Mouse (Mus musculus): ENCODE results near the gene Rpl35a. TPM values are rescaled to one million over a fixed set of nuclear protein-coding genes. Genes with fewer than 3 reads are reported as not detected.
A peak's percentile ranks its signal among the peaks of the same experiment; 100 is the strongest.
"Not testable (repeated sequence)": the region's sequence is repeated elsewhere in the genome, so short reads cannot be mapped to it uniquely, and the experiment has no call there.

The Rpl35a gene
- total RNA-seq, 2 experiments from 2014 or later, result 2,269 to 2,569 TPM

GRCm38 (mm10) chr16:33054927-33055326 lies 1.3 kb upstream of the Rpl35a start:
- ATAC-seq (replicated peaks; ENCODE audit: poor library complexity), result not testable (repeated sequence)

DNA sequence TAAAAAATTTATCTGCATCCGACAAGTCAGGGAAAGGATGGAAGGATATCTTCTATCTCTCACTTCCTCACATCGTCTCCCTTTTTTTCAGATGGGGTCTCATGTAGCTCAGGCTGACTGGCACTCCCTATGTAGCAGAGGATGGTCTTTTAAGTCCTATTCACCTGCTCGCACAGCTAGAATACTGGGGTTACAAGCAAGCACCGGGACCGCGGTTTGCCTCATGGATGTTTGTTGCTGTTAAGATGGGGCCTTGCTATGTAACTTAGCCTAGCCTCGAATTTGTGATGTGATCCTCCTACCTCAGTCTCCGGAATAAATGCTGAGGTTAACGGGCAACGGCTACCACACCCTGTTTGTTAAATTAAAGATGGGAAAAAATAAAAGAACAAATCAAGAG lies 598 bp upstream of the Rpl35a start:
- 0 out of 2 replicates have a peak, but pooled peaks have one; percentile 4 for ATAC-seq (replicated peaks; ENCODE audit: poor library complexity)

DNA sequence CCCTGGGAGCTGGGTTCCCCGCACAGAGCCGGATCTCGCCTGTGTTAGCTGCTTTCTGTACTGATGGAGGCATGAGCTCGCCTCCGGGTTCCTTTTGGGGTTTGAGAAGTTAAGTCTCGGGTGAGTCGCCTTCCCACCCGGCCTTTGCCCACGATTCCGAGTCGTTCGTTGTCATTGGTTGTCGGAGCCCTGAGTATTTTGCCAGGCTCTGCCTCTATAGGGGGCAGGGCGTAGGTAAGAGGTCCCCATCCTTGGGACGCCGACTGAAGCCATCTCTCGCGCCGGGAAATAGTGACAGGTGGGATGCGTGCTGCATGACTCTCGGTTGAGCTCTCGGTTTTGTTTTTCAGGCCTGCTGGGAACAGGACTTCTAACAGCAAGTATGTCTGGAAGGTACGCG lies 533 bp downstream of the Rpl35a start:
- peak; percentile 14; the same call in 1 of the 2 replicates for ATAC-seq (replicated peaks; ENCODE audit: poor library complexity)

GRCm38 (mm10) chr16:33058033-33058432 lies 1.8 kb downstream of the Rpl35a start:
- ATAC-seq (replicated peaks; ENCODE audit: poor library complexity), result no peak

DNA sequence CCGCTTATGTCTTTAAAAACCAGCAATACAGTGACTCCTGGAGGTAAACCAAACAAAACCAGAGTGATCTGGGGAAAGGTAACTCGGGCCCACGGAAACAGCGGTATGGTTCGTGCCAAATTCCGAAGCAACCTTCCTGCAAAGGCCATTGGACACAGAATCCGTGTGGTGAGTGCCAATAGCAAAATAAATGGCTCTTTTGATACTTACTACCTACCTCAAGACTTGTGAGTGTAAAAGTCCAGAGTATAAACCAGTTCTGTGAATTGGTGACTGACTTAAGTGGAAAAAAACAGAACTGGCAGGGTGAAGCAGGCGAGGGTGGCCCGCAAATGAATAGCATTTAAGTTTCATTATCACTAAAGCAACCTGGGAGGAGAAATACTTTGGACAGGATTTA lies 2.4 kb downstream of the Rpl35a start:
- not testable (repeated sequence) for ATAC-seq (replicated peaks; ENCODE audit: poor library complexity)

DNA sequence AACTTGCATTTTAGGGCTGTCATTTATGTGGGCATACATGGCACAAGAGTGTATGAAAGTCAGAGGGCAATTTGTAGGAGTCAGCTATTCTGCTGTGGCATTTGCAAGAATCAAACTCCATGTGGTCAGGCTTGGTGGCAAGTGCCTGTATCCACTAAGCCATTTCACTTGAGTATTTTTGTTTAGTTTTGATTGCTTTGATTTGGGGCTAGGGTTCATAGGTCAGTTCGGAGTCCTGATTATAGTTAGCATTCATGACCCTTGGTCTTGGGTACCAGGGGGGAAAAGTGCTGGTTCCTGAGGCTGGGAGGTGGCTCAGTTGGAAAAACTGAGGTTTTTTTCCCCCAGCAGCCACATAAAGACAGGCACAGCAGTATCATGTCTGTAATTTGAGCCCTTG lies 3.2 kb downstream of the Rpl35a start:
- no peak for ATAC-seq (replicated peaks; ENCODE audit: poor library complexity)

DNA sequence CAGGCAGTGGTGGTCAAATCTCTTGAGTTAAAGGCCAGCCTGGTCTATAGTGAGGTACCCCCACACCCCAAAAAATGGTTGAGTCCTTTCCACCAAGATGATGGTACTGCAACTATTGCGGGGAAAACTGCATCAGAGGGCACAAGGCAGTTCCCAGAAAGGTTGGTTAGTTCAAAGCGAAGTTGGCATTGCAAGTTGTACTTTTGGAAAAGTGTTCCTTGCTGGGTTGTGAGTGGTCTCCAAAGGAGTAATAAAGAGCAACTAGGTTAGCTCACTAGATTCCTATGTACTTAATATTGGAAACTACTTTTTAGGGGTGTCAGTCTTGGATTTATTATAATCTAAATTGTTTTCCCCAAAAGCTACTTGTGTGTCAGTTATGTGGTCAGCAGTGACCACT lies 4.7 kb downstream of the Rpl35a start:
- no peak for ATAC-seq (replicated peaks; ENCODE audit: poor library complexity)

GRCm38 (mm10) chr16:33061400-33061799 lies 5.1 kb downstream of the Rpl35a start:
- no peak for ATAC-seq (replicated peaks; ENCODE audit: poor library complexity)

- peak; percentile 81 for ATAC-seq (replicated peaks; ENCODE audit: poor library complexity)
Observed at GRCm38 (mm10) chr16:33062024-33062681, 5.9 kb downstream of the Rpl35a start, which contains the start of gene Lmln. Lmln (plus strand) TSS chr16:33062521.

GRCm38 (mm10) chr16:33062682-33063131 lies 6.5 kb downstream of the Rpl35a start:
- peak; percentile 9; the same call in 1 of the 2 replicates for ATAC-seq (replicated peaks; ENCODE audit: poor library complexity)

- ATAC-seq (replicated peaks; ENCODE audit: poor library complexity), result peak; percentile 37; the same call in 1 of the 2 replicates
Observed at GRCm38 (mm10) chr16:33063267-33063666, 7.0 kb downstream of the Rpl35a start.

- ATAC-seq (replicated peaks; ENCODE audit: poor library complexity), result no peak
Observed at GRCm38 (mm10) chr16:33064636-33065035, 8.4 kb downstream of the Rpl35a start.

GRCm38 (mm10) chr16:33070928-33071327 lies 14.7 kb downstream of the Rpl35a start:
- ATAC-seq (replicated peaks; ENCODE audit: poor library complexity), result peak; percentile 46

- no peak for ATAC-seq (replicated peaks; ENCODE audit: poor library complexity)
Observed at GRCm38 (mm10) chr16:33072871-33073557, 16.8 kb downstream of the Rpl35a start.

- no peak for ATAC-seq (replicated peaks; ENCODE audit: poor library complexity)
Observed at GRCm38 (mm10) chr16:33074967-33075366, 18.7 kb downstream of the Rpl35a start.

DNA sequence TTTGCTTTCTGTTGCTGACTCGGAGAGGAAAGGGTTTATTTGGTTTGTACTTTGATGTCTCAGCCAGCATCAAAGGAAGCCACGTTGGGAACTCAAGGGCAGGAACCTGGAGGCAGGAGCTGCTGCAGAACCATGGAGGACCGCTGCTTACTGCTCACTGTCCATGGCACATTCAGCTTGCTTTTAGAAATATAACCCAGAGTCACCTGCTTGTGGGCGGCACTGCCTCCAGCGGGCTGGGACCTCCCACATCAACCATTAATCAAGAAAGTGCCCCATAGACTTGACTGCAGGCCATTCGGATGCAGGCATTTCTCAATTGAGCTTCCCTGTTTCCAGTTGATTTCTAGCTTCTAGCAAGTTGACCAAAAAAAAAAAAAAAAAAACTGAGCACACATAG lies 19.8 kb downstream of the Rpl35a start:
- ATAC-seq (replicated peaks; ENCODE audit: poor library complexity), result no peak

DNA sequence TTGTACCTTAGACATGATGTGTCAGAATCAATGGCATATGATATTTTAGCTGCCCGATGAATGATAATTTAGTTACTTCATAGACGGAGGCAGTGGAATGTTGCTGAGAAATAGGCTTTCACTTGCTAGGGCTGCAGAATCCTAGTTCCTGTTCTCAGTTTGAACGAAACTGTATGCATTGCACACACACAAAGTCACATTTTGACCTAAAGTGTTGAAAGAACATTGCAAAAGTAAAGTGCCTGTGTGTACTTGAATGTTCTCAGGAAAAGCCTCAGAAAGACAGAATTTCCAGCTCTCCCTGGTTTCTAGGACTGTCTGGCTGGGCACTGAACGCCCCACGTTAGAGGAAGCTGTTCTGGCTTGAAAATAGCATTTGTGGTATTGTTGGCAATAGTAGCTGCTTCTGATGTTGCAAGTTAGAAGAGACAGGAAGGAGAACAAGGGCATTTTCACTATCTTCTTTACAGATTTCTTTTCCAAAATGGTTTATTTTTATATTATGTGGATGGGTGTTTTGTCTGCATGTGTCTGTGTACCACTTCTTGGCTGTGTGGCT lies 20.9 kb downstream of the Rpl35a start:
- ATAC-seq (replicated peaks; ENCODE audit: poor library complexity), result peak; percentile 76

DNA sequence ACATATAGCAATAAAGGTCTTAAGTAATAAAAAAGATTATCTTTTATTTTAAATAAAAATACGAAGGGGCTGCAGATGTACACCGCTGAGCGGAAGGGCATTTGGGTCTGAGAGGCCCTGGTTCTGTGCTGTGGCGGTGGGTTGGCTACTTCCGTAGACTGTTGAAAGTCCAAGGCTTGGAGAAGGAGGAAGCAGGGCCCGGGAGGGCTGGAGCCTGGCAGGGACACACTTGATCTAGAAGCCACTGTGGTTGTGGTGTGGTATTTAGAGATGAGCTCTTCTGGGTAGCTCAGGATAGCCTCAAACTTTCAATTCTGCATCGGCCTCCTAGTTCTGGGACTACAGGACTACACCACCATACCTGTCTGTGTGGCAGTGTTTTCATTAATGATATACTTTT lies 23.8 kb downstream of the Rpl35a start:
- ATAC-seq (replicated peaks; ENCODE audit: poor library complexity), result peak; percentile 56

DNA sequence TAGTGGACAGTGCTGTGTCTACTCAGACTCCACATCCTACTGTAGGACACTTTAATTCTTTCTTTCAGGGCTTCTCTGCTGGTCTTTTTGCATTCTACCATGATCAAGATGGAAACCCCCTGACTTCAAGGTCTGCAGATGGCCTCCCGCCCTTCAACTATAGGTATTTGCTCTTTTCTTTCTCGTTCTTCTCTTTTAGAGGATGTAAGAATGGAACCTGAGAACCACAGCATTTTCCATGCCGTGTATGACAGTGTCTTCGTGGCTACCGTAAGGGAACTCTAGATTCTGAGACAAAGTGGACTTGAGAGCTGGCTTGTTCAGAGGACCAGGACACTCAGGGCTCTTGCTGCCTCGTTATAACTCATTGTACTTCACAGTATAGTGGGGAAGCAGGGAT lies 26.7 kb downstream of the Rpl35a start:
- ATAC-seq (replicated peaks; ENCODE audit: poor library complexity), result no peak

DNA sequence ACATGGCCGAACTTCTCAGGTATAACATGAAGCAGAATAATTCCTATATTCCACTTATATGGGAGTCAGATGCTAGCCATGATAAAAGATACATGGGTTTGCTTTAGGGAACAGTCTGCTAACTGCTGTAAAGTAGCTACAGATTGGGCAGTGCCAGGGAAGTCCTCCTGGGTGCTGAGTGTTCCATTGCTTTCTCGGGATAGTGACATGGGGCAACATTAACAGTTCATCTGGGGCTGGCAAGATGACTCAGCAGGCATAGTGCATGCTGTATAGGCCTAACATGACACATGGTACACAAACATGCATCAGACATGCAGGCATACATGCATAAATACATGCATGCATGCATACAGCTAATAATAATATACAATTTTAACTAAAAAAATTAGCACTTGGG lies 27.7 kb downstream of the Rpl35a start:
- ATAC-seq (replicated peaks; ENCODE audit: poor library complexity), result no peak

DNA sequence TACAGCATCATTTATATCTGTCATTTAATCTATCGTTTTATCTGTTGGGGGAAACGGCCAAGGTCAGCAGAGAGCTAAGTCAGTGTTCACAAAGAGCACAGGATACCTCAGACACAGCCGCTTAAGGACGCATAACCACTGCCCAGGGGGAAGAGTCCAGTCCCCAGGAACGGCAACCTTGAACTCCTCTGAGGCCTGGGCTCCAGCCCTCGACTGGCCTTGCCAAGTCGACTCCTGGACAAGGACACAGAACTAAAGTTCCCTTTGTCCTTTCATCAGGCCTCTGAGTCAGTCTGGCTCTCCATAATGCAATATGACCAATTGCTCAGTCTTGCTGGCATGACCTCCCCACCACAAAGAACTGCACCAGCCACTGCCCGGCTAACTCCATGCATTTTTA lies 29.4 kb downstream of the Rpl35a start:
- no peak for ATAC-seq (replicated peaks; ENCODE audit: poor library complexity)
